Mouse (Mus musculus): ENCODE measurements around the gene Xkr8. TPM values are rescaled to one million over a fixed set of nuclear protein-coding genes. Genes with fewer than 3 reads are reported as not detected.
"Not testable (repeated sequence)": the region's sequence is repeated elsewhere in the genome, so short reads cannot be mapped to it uniquely, and the experiment has no call there.

Xkr8 gene
- total RNA-seq, 2 experiments from 2014 or later, result 3.5 to 3.8 TPM

GRCm38 (mm10) chr4:132737154-132737553 lies 4.8 kb upstream of the Xkr8 start:
- not testable (repeated sequence) for DNase-seq

- DNase-seq, result no peak
Observed at GRCm38 (mm10) chr4:132735894-132736293, 3.5 kb upstream of the Xkr8 start.

- DNase-seq, result no peak
Observed at GRCm38 (mm10) chr4:132735389-132735788, 3.0 kb upstream of the Xkr8 start.

GRCm38 (mm10) chr4:132734766-132735165 lies 2.4 kb upstream of the Xkr8 start:
- DNase-seq, result no peak

GRCm38 (mm10) chr4:132733071-132733770 lies 875 bp upstream of the Xkr8 start:
- no peak for DNase-seq

- peak; percentile 21 for DNase-seq
Observed at GRCm38 (mm10) chr4:132731616-132732015, 730 bp downstream of the Xkr8 start.

- DNase-seq, result no peak
Observed at GRCm38 (mm10) chr4:132728233-132728632, 4.1 kb downstream of the Xkr8 start.

GRCm38 (mm10) chr4:132718251-132718650 lies 14.1 kb downstream of the Xkr8 start:
- no peak for DNase-seq

- DNase-seq, result no peak
Observed at GRCm38 (mm10) chr4:132713181-132713580, 19.2 kb downstream of the Xkr8 start.

- no peak for DNase-seq
Observed at GRCm38 (mm10) chr4:132706885-132707284, 25.5 kb downstream of the Xkr8 start.

- DNase-seq, result no peak
Observed at GRCm38 (mm10) chr4:132702076-132702475, 30.3 kb downstream of the Xkr8 start.

GRCm38 (mm10) chr4:132693366-132693765 lies 39.0 kb downstream of the Xkr8 start:
- no peak for DNase-seq

GRCm38 (mm10) chr4:132689634-132690033 lies 42.7 kb downstream of the Xkr8 start:
- DNase-seq, result no peak

GRCm38 (mm10) chr4:132676771-132677539 lies 55.4 kb downstream of the Xkr8 start:
- DNase-seq, result peak; percentile 57

Other genes starting within 250 kb of the Xkr8 start
- 10 to 100 TPM; 11.6 to 26.0 TPM for gene Sesn2, start 222.0 kb downstream of the Xkr8 start, total RNA-seq (2021)
- gene Atpif1, start 198.9 kb downstream of the Xkr8 start, total RNA-seq (2021), result 100 to 1,000 TPM; 311 to 337 TPM
- 10 to 100 TPM; 73.9 to 87.0 TPM for gene Dnajc8, start 197.0 kb downstream of the Xkr8 start, total RNA-seq (2021)
- 1 to 10 TPM; 1.9 to 2.3 TPM for gene Ptafr, start 168.5 kb downstream of the Xkr8 start, total RNA-seq (2021)
- gene Eya3, start 93.6 kb downstream of the Xkr8 start, total RNA-seq (2021), result 10 to 100 TPM; 22.5 to 24.9 TPM
- 1 to 10 TPM; 1.2 to 1.3 TPM for gene Smpdl3b, start 24.7 kb upstream of the Xkr8 start, total RNA-seq (2021)
- 10 to 100 TPM; 17.6 to 23.2 TPM for gene Rpa2, start 35.8 kb upstream of the Xkr8 start, total RNA-seq (2021)
- 1 to 10 TPM; 3.5 to 5.6 TPM for gene Themis2, start 63.8 kb upstream of the Xkr8 start, total RNA-seq (2021)
- gene Ppp1r8, start 110.6 kb upstream of the Xkr8 start, total RNA-seq (2021), result 10 to 100 TPM; 41.6 to 44.6 TPM
- gene Stx12, start 152.0 kb upstream of the Xkr8 start, total RNA-seq (2021), result 10 to 100 TPM; 52.0 to 53.2 TPM
- 10 to 100 TPM; 36.9 to 37.0 TPM for gene Fam76a, start 190.0 kb upstream of the Xkr8 start, total RNA-seq (2021)
- 1 to 10 TPM; 1.3 to 1.6 TPM for gene Fgr, start 241.5 kb upstream of the Xkr8 start, total RNA-seq (2021)